ENCODE assay signal across 8 mouse cellular contexts in genomic region chr17:25183232-25183631, GRCm38 (mm10). TPM values are rescaled to one million over a fixed set of nuclear protein-coding genes. Genes with fewer than 3 reads are reported as not detected.
DNase-seq lines count a peak whose midpoint lies in the region; ATAC-seq and TF ChIP-seq lines count a peak whose summit lies in the region.

No protein-coding gene starts in this region.

- no peak for TF ChIP-seq EP300 in CH12.LX (IDR thresholded peaks at IDR 0.05; ENCODE audit: low read length)

- H3K4me3 ChIP-seq in heart, embryonic 12.5 days = peak overlapping the region; percentile 87; the same call in 1 of the 2 replicates
- peak overlapping the region in 2 of 3 experiments; percentile 89 to 94 for H3K4me3 ChIP-seq in CH12.LX (replicated peaks in 1 of 3; ENCODE audit: low read depth in 2 of 3, low read length in 2 of 3, poor library complexity in 1 of 3)
- no peak overlapping the region for H3K4me3 ChIP-seq in forebrain, embryonic 16.5 days (replicated peaks; ENCODE audit: low read length)
- peak overlapping the region; percentile 94; the same call in 1 of the 2 replicates for H3K4me3 ChIP-seq in midbrain, embryonic 12.5 days

- H3K4me1 ChIP-seq in heart, embryonic 12.5 days (replicated peaks) = peaks cover 15% of the 10 kb centered on the region
- peaks cover 4 to 33% of the 10 kb centered on the region in 2 experiments; a peak in 3 of 4 replicates for H3K4me1 ChIP-seq in CH12.LX (ENCODE audit: control insufficient read depth in 1 of 2, insufficient read depth in 2 of 2)
- H3K4me1 ChIP-seq in forebrain, embryonic 16.5 days (replicated peaks; ENCODE audit: control insufficient read depth, insufficient read depth, low read length) = peaks cover 24% of the 10 kb centered on the region
- H3K4me1 ChIP-seq in midbrain, embryonic 12.5 days = peaks cover 15% of the 10 kb centered on the region

- peak; percentile 57 for TF ChIP-seq RAD21 in CH12.LX (IDR thresholded peaks at IDR 0.05; ENCODE audit: low read depth, low read length)

- ATAC-seq in heart, embryonic 12.5 days (ENCODE audit: insufficient number of reproducible peaks, low FRiP score) = no peak
- no peak for ATAC-seq in forebrain, embryonic 16.5 days
- no peak for ATAC-seq in midbrain, embryonic 12.5 days (ENCODE audit: low FRiP score, low read depth)

- peaks cover 15% of the 10 kb centered on the region for H3K79me2 ChIP-seq in CH12.LX (replicated peaks; ENCODE audit: control insufficient read depth, extremely low read depth, insufficient read depth, poor library complexity, severe bottlenecking)

- H3K9me3 ChIP-seq in heart, embryonic 12.5 days (replicated peaks) = no peaks in the 10 kb centered on the region
- H3K9me3 ChIP-seq in CH12.LX (replicated peaks; ENCODE audit: low read length) = no peaks in the 10 kb centered on the region
- no peaks in the 10 kb centered on the region for H3K9me3 ChIP-seq in forebrain, embryonic 16.5 days (ENCODE audit: control insufficient read depth, low read length)
- no peaks in the 10 kb centered on the region for H3K9me3 ChIP-seq in midbrain, embryonic 12.5 days

- H3K27me3 ChIP-seq in heart, embryonic 12.5 days (replicated peaks) = peaks cover 15% of the 10 kb centered on the region
- H3K27me3 ChIP-seq in CH12.LX (replicated peaks) = peaks cover 32% of the 10 kb centered on the region
- H3K27me3 ChIP-seq in forebrain, embryonic 16.5 days (replicated peaks; ENCODE audit: control insufficient read depth, insufficient read depth, low read length) = no peaks in the 10 kb centered on the region; the same call in 1 of the 2 replicates
- peaks cover 17% of the 10 kb centered on the region; the same call in 1 of the 2 replicates for H3K27me3 ChIP-seq in midbrain, embryonic 12.5 days

- dilution Hi-C loops in CH12.LX (cut with MboI; ENCODE audit: extremely low pct_ligation_motif_present, extremely low pct_unique_long_range_greater_than_20kb, low sequenced_read_pairs) = no loop called here

- H3K9ac ChIP-seq in heart, embryonic 12.5 days = no peak overlapping the region
- peak overlapping the region; percentile 95 for H3K9ac ChIP-seq in CH12.LX (ENCODE audit: insufficient read depth, low read depth)
- no peak overlapping the region for H3K9ac ChIP-seq in forebrain, embryonic 16.5 days (replicated peaks; ENCODE audit: low read depth, low read length)
- H3K9ac ChIP-seq in midbrain, embryonic 12.5 days (replicated peaks) = peak overlapping the region; percentile 89; the same call in 1 of the 2 replicates

- peak in 1 of 2 experiments; percentile 53; a peak in 2 of 4 replicates for TF ChIP-seq CTCF in CH12.LX (conservative IDR thresholded peaks at IDR 0.05 in 1 of 2, IDR thresholded peaks at IDR 0.05 in 1 of 2; ENCODE audit: low read depth in 2 of 2, low read length in 2 of 2)

- H3K4me2 ChIP-seq in heart, embryonic 12.5 days = peak overlapping the region; percentile 93; the same call in 1 of the 2 replicates
- peak overlapping the region; percentile 26 for H3K4me2 ChIP-seq in CH12.LX (ENCODE audit: insufficient read depth, low read depth, poor library complexity, severe bottlenecking)
- peak overlapping the region; percentile 85 for H3K4me2 ChIP-seq in forebrain, embryonic 16.5 days (ENCODE audit: low read length)
- H3K4me2 ChIP-seq in midbrain, embryonic 12.5 days (replicated peaks) = peak overlapping the region; percentile 98

- H3K36me3 ChIP-seq in heart, embryonic 12.5 days = peaks cover 3% of the 10 kb centered on the region; the same call in 1 of the 2 replicates
- peaks cover 0 to 18% of the 10 kb centered on the region in 2 experiments for H3K36me3 ChIP-seq in CH12.LX (replicated peaks in 1 of 2; ENCODE audit: control insufficient read depth in 1 of 2, insufficient read depth in 1 of 2, low read length in 1 of 2)
- no peaks in the 10 kb centered on the region for H3K36me3 ChIP-seq in forebrain, embryonic 16.5 days (ENCODE audit: control insufficient read depth, insufficient read depth)
- no peaks in the 10 kb centered on the region for H3K36me3 ChIP-seq in midbrain, embryonic 12.5 days

- peak; percentile 34; the same call in 1 of the 2 replicates for TF ChIP-seq POLR2A in CH12.LX (IDR thresholded peaks at IDR 0.05; ENCODE audit: low read depth, low read length)

- DNase-seq in heart, postnatal 4 days = no peak
- DNase-seq in CH12.LX (ENCODE audit: extremely low read depth) = peak; percentile 17
- DNase-seq in adrenal gland, postnatal 25 days = no peak
- no peak for DNase-seq in layer of hippocampus, postnatal 10 days (ENCODE audit: low spot score in 2 of 2)
- DNase-seq in urinary bladder, postnatal 25 days (ENCODE audit: low spot score) = no peak

- in situ Hi-C loops in CH12.LX (cut with MboI; ENCODE audit: low pct_ligation_motif_present, low pct_unique_long_range_greater_than_20kb, low sequenced_read_pairs) = loop anchor here (10.0 kb wide), 1 partner anchor 92 kb away; the partner anchor contains the start of gene Ube2i

- no peak overlapping the region for H3K27ac ChIP-seq in heart, embryonic 12.5 days (ENCODE audit: poor library complexity, severe bottlenecking)
- no peak overlapping the region for H3K27ac ChIP-seq in CH12.LX (ENCODE audit: insufficient read depth, low read depth)
- H3K27ac ChIP-seq in forebrain, embryonic 16.5 days (ENCODE audit: low read length) = no peak overlapping the region
- no peak overlapping the region for H3K27ac ChIP-seq in midbrain, embryonic 12.5 days (replicated peaks)

TF ChIP-seq in CH12.LX, 34 proteins besides CTCF, POLR2A, EP300 and RAD21:
- TF ChIP-seq SMC3 (IDR thresholded peaks at IDR 0.05; ENCODE audit: low read depth, low read length) = peak; percentile 26; the same call in 1 of the 2 replicates
- TF ChIP-seq CHD2 (IDR thresholded peaks at IDR 0.05; ENCODE audit: low read length) = no peak

RNA-seq across cellular contexts. Expression of gene BC003965, which starts 1.1 kb away (rescaled TPM):
- polyA plus RNA-seq in heart, embryonic 12.5 days (2016; fragmentation: Nextera tagmentation; extraction: Ambion mirVana) = 25.1 and 25.9 TPM in 2 replicates
- total RNA-seq in heart, postnatal 4 days (2021) = 10 to 100 TPM; 14.4 to 17.5 TPM
- total RNA-seq in CH12.LX (2012; rRNA removed) (18.7 and 22.3 TPM in 2 replicates), CH12.LX (2014; rRNA removed) (24.7 and 25.4 TPM in 2 replicates)
- 24.9 and 25.1 TPM in 2 replicates for polyA plus RNA-seq in CH12.LX (2012; ENCODE audit: insufficient read length, low read depth)
- polyA plus RNA-seq in forebrain, embryonic 16.5 days (2015; fragmentation: Nextera tagmentation; extraction: Ambion mirVana) = 37.2 and 38.4 TPM in 2 replicates
- 33.4 and 33.6 TPM in 2 replicates for polyA plus RNA-seq in midbrain, embryonic 12.5 days (2016; fragmentation: Nextera tagmentation; extraction: Ambion mirVana)
- total RNA-seq in adrenal gland, postnatal 25 days (2021) = 19.5 and 20.4 TPM in 2 replicates
- 10 to 100 TPM; 18.2 to 19.0 TPM for total RNA-seq in layer of hippocampus, postnatal 10 days (2021)

RNA-seq across cellular contexts. Expression of gene Unkl, which starts 5.0 kb away (rescaled TPM):
- 5.1 and 6.3 TPM in 2 replicates for polyA plus RNA-seq in heart, embryonic 12.5 days (2016; fragmentation: Nextera tagmentation; extraction: Ambion mirVana)
- total RNA-seq in heart, postnatal 4 days (2021) = 10 to 100 TPM in 1 of 2 experiments, 1 to 10 TPM in 1; 8.5 to 10.4 TPM
- total RNA-seq in CH12.LX (2012; rRNA removed) = 11.4 and 12.0 TPM in 2 replicates
- 14.3 and 14.7 TPM in 2 replicates for total RNA-seq in CH12.LX (2014; rRNA removed)
- 14.6 and 17.2 TPM in 2 replicates for polyA plus RNA-seq in CH12.LX (2012; ENCODE audit: insufficient read length, low read depth)
- polyA plus RNA-seq in forebrain, embryonic 16.5 days (2015; fragmentation: Nextera tagmentation; extraction: Ambion mirVana) = 15.0 and 15.2 TPM in 2 replicates
- polyA plus RNA-seq in midbrain, embryonic 12.5 days (2016; fragmentation: Nextera tagmentation; extraction: Ambion mirVana) = 10.0 and 10.9 TPM in 2 replicates
- total RNA-seq in adrenal gland, postnatal 25 days (2021) = 19.9 and 21.1 TPM in 2 replicates
- total RNA-seq in layer of hippocampus, postnatal 10 days (2021) = 10 to 100 TPM; 32.0 to 33.7 TPM

RNA-seq across cellular contexts. Expression of gene Gm38655, which starts 8.0 kb away (rescaled TPM):
- not detected in 2 replicates for polyA plus RNA-seq in heart, embryonic 12.5 days (2016; fragmentation: Nextera tagmentation; extraction: Ambion mirVana)
- total RNA-seq in heart, postnatal 4 days (2021) = not detected
- total RNA-seq in CH12.LX (2012; rRNA removed) = not detected in 2 replicates
- total RNA-seq in CH12.LX (2014; rRNA removed) = not detected in 2 replicates
- polyA plus RNA-seq in CH12.LX (2012; ENCODE audit: insufficient read length, low read depth) = not detected in 2 replicates
- polyA plus RNA-seq in forebrain, embryonic 16.5 days (2015; fragmentation: Nextera tagmentation; extraction: Ambion mirVana) = not detected in 2 replicates
- not detected in 2 replicates for polyA plus RNA-seq in midbrain, embryonic 12.5 days (2016; fragmentation: Nextera tagmentation; extraction: Ambion mirVana)
- 0.49 TPM in 1 of 2 replicates, not detected in the other for total RNA-seq in adrenal gland, postnatal 25 days (2021)
- not detected for total RNA-seq in layer of hippocampus, postnatal 10 days (2021)

RNA-seq across cellular contexts. Expression of gene Ccdc154, which starts 21.0 kb away (rescaled TPM):
- not detected in 2 replicates for polyA plus RNA-seq in heart, embryonic 12.5 days (2016; fragmentation: Nextera tagmentation; extraction: Ambion mirVana)
- not detected for total RNA-seq in heart, postnatal 4 days (2021)
- total RNA-seq in CH12.LX (2012; rRNA removed) = 0.04 and 0.08 TPM in 2 replicates
- total RNA-seq in CH12.LX (2014; rRNA removed) = not detected in 2 replicates
- not detected in 2 replicates for polyA plus RNA-seq in CH12.LX (2012; ENCODE audit: insufficient read length, low read depth)
- not detected in 2 replicates for polyA plus RNA-seq in forebrain, embryonic 16.5 days (2015; fragmentation: Nextera tagmentation; extraction: Ambion mirVana)
- not detected in 2 replicates for polyA plus RNA-seq in midbrain, embryonic 12.5 days (2016; fragmentation: Nextera tagmentation; extraction: Ambion mirVana)
- total RNA-seq in adrenal gland, postnatal 25 days (2021) = 0.15 TPM in 1 of 2 replicates, not detected in the other
- total RNA-seq in layer of hippocampus, postnatal 10 days (2021) = under 1 TPM in 1 of 2 experiments, not detected in 1; 0.18 TPM

RNA-seq across cellular contexts. Expression of gene Clcn7, which starts 50.0 kb away (rescaled TPM):
- polyA plus RNA-seq in heart, embryonic 12.5 days (2016; fragmentation: Nextera tagmentation; extraction: Ambion mirVana) = 19.5 and 21.1 TPM in 2 replicates
- 10 to 100 TPM; 25.2 to 25.6 TPM for total RNA-seq in heart, postnatal 4 days (2021)
- total RNA-seq in CH12.LX (2012; rRNA removed) (11.6 and 12.6 TPM in 2 replicates), CH12.LX (2014; rRNA removed) (8.3 and 8.6 TPM in 2 replicates)
- polyA plus RNA-seq in CH12.LX (2012; ENCODE audit: insufficient read length, low read depth) = 14.2 and 14.3 TPM in 2 replicates
- 30.2 and 34.3 TPM in 2 replicates for polyA plus RNA-seq in forebrain, embryonic 16.5 days (2015; fragmentation: Nextera tagmentation; extraction: Ambion mirVana)
- 26.8 and 28.7 TPM in 2 replicates for polyA plus RNA-seq in midbrain, embryonic 12.5 days (2016; fragmentation: Nextera tagmentation; extraction: Ambion mirVana)
- total RNA-seq in adrenal gland, postnatal 25 days (2021) = 28.9 and 42.3 TPM in 2 replicates
- total RNA-seq in layer of hippocampus, postnatal 10 days (2021) = 10 to 100 TPM; 40.3 to 46.5 TPM

Comparison
In these comparisons a context has a peak if more than half of its experiments do, and no peak if none do; other contexts are left out.
1. H3K4me2 ChIP-seq: peak in every context shown above with its lines; median percentile 98 in midbrain, embryonic 12.5 days; 93 in heart, embryonic 12.5 days; 85 in forebrain, embryonic 16.5 days; 26 in CH12.LX.
2. H3K9ac ChIP-seq: peak in CH12.LX (single experiment) and midbrain, embryonic 12.5 days (single experiment); none in heart, embryonic 12.5 days (single experiment) and forebrain, embryonic 16.5 days (single experiment).